In the genomic region with DNA sequence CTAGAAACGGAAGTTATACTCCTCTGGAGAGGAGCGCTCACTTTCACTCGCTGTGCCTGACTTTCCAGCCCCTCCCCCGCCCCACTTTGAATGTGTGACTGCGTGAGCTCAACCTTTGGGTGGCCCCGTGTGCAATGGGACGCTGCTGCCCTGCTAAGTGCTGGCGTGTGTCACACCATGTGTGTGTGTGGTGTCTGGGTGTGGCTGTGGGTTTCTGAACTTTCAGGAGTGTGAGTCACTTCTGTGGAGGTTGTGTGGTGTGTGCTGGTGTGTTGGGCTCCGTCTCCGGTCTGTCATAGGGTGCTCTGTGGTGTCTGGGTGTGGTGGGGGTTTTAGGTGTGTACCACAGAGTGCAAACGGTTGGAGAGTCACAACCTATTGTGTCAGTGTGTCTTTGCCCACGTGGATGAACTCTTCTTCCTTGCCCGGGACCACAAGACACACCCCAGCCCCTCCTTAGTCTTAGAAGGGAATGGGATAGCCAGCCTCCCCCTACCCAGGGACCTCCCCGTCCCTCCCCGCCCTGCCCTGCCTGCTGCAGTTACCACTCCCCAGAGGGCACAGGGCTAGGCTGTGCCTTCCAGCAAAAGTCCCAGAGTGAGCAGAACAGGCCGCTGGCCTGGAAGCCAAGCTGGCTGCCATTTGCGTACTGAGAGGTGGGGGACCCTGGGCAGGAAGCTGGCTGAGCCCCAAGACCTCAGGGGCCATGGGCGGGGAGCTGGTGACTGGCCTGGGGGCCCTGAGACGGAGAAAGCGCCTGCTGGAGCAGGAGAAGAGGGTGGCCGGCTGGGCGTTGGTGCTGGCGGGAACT, we compare ENCODE assay signal across 8 mouse cellular contexts. TPM values are rescaled to one million over a fixed set of nuclear protein-coding genes. Genes with fewer than 3 reads are reported as not detected.
A peak's percentile ranks its signal among the peaks of the same experiment; 100 is the strongest.
DNase-seq lines count a peak whose midpoint lies in the region; ATAC-seq and TF ChIP-seq lines count a peak whose summit lies in the region.

A gene (plus strand): TSS at position 533 of the 811 bp plus-strand sequence.

- no peaks in the 10 kb centered on the region for H3K27me3 ChIP-seq in lung, embryonic 14.5 days (ENCODE audit: insufficient read depth, low read length)
- H3K27me3 ChIP-seq in embryonic facial prominence, embryonic 11.5 days (ENCODE audit: control insufficient read depth, insufficient read depth, low read length) = no peaks in the 10 kb centered on the region
- H3K27me3 ChIP-seq in liver, postnatal 0 days (ENCODE audit: insufficient read depth, low read length) = no peaks in the 10 kb centered on the region

- no peak for DNase-seq in lung, embryonic 14.5 days
- no peak for DNase-seq in lung, adult 18-20 months
- DNase-seq in embryonic facial prominence, embryonic 11.5 days (ENCODE audit: low spot score) = no peak
- peak; percentile 62 for DNase-seq in liver, postnatal 0 days
- DNase-seq in thymus, postnatal 10 days (ENCODE audit: low spot score in 2 of 2) = peak; percentile 71 to 75
- no peak for DNase-seq in urinary bladder, postnatal 14 days (ENCODE audit: low spot score)
- DNase-seq in kidney, adult 9 months = no peak
- no peak for DNase-seq in gastrocnemius, postnatal 25 days

- H3K4me2 ChIP-seq in lung, embryonic 14.5 days = 0 out of 2 replicates have a peak within 1 kb of the TSS, but pooled peaks have one; percentile 20
- H3K4me2 ChIP-seq in embryonic facial prominence, embryonic 11.5 days (ENCODE audit: low read depth, low read length) = no peak within 1 kb of the TSS
- H3K4me2 ChIP-seq in liver, postnatal 0 days (ENCODE audit: low read depth, low read length) = peak within 1 kb of the TSS; percentile 68

- peak within 1 kb of the TSS; percentile 24; the same call in 1 of the 2 replicates for H3K4me3 ChIP-seq in lung, embryonic 14.5 days (ENCODE audit: low read depth, low read length)
- no peak within 1 kb of the TSS for H3K4me3 ChIP-seq in embryonic facial prominence, embryonic 11.5 days (ENCODE audit: low read depth, low read length)
- peak within 1 kb of the TSS; percentile 69 for H3K4me3 ChIP-seq in liver, postnatal 0 days (ENCODE audit: low read depth, low read length)

- H3K9me3 ChIP-seq in lung, embryonic 14.5 days (ENCODE audit: low read depth, low read length) = no peaks in the 10 kb centered on the region
- H3K9me3 ChIP-seq in embryonic facial prominence, embryonic 11.5 days (replicated peaks; ENCODE audit: control insufficient read depth, low read length) = no peaks in the 10 kb centered on the region
- no peaks in the 10 kb centered on the region for H3K9me3 ChIP-seq in liver, postnatal 0 days (ENCODE audit: low read length)

- peak within 1 kb of the TSS; percentile 55; the same call in 1 of the 2 replicates for H3K27ac ChIP-seq in lung, embryonic 14.5 days (ENCODE audit: low read depth)
- H3K27ac ChIP-seq in embryonic facial prominence, embryonic 11.5 days (replicated peaks; ENCODE audit: low read depth, low read length) = no peak within 1 kb of the TSS
- peak within 1 kb of the TSS; percentile 96 for H3K27ac ChIP-seq in liver, postnatal 0 days (ENCODE audit: low read depth)

- peak; percentile 45 for ATAC-seq in lung, embryonic 14.5 days (ENCODE audit: insufficient read depth)
- no peak for ATAC-seq in embryonic facial prominence, embryonic 11.5 days (replicated peaks; ENCODE audit: insufficient number of reproducible peaks, low FRiP score, low TSS enrichment, low read depth)
- peak; percentile 46 for ATAC-seq in liver, postnatal 0 days

- H3K9ac ChIP-seq in lung, embryonic 14.5 days = peak within 1 kb of the TSS; percentile 43
- peak within 1 kb of the TSS; percentile 46; the same call in 1 of the 2 replicates for H3K9ac ChIP-seq in embryonic facial prominence, embryonic 11.5 days (replicated peaks; ENCODE audit: low read length)
- H3K9ac ChIP-seq in liver, postnatal 0 days (replicated peaks) = peak within 1 kb of the TSS; percentile 96

- TF ChIP-seq EP300 in liver, postnatal 0 days (IDR thresholded peaks at IDR 0.05; ENCODE audit: low read depth) = peak; percentile 33; the same call in 1 of the 2 replicates

- no peak for TF ChIP-seq CTCF in lung, embryonic 14.5 days (IDR thresholded peaks at IDR 0.05; ENCODE audit: low read depth)
- TF ChIP-seq CTCF in liver, postnatal 0 days (IDR thresholded peaks at IDR 0.05; ENCODE audit: low read depth) = no peak

- WGBS in lung, embryonic 14.5 days = 34% methylated on average over 23 of the region's 23 CpGs
- whole genome bisulfite sequencing in embryonic facial prominence, embryonic 11.5 days = 43% methylated on average over 23 of the region's 23 CpGs
- 18% methylated on average over 23 of the region's 23 CpGs for WGBS in liver, postnatal 0 days (ENCODE audit: insufficient replicate concordance)

- H3K36me3 ChIP-seq in lung, embryonic 14.5 days (ENCODE audit: insufficient read depth) = no peaks in the 10 kb centered on the region
- H3K36me3 ChIP-seq in embryonic facial prominence, embryonic 11.5 days (replicated peaks; ENCODE audit: control insufficient read depth, insufficient read depth, low read depth, low read length) = no peaks in the 10 kb centered on the region
- H3K36me3 ChIP-seq in liver, postnatal 0 days (replicated peaks; ENCODE audit: insufficient read depth, low read length) = 0 out of 2 replicates have a peak, but pooled peaks cover 3% of the 10 kb centered on the region

- peaks cover 3% of the 10 kb centered on the region; the same call in 1 of the 2 replicates for H3K4me1 ChIP-seq in lung, embryonic 14.5 days (ENCODE audit: insufficient read depth)
- H3K4me1 ChIP-seq in embryonic facial prominence, embryonic 11.5 days (ENCODE audit: control insufficient read depth, insufficient read depth, low read length) = no peaks in the 10 kb centered on the region
- peaks cover 49% of the 10 kb centered on the region for H3K4me1 ChIP-seq in liver, postnatal 0 days (ENCODE audit: insufficient read depth)

RNA-seq across cellular contexts. Expression of the gene that starts here (rescaled TPM):
- 1.6 and 1.7 TPM in 2 replicates for polyA plus RNA-seq in lung, embryonic 14.5 days (2014; fragmentation: Nextera tagmentation; extraction: Ambion mirVana)
- 2.2 and 2.3 TPM in 2 replicates for polyA plus RNA-seq in embryonic facial prominence, embryonic 11.5 days (2014; fragmentation: Nextera tagmentation; extraction: Ambion mirVana)
- 41.0 and 41.9 TPM in 2 replicates for polyA plus RNA-seq in liver, postnatal 0 days (2015; fragmentation: Nextera tagmentation; extraction: Ambion mirVana)
- total RNA-seq in gastrocnemius, postnatal 25 days (2021) = under 1 TPM; 0.13 to 0.70 TPM

Comparison
In these comparisons a context has a peak if more than half of its experiments do, and no peak if none do; other contexts are left out.
1. RNA of the gene that starts here (polyA plus RNA-seq): 41.0 to 41.9 TPM in liver, postnatal 0 days; 2.2 to 2.3 TPM in embryonic facial prominence, embryonic 11.5 days and 1.6 to 1.7 TPM in lung, embryonic 14.5 days; every median in the first group is over 10 times any median in the second.
2. DNase-seq: peak in liver, postnatal 0 days (single experiment) and thymus, postnatal 10 days (2 of 2); none in lung, embryonic 14.5 days (single experiment), lung, adult 18-20 months (0 of 2), embryonic facial prominence, embryonic 11.5 days (single experiment), urinary bladder, postnatal 14 days (single experiment), kidney, adult 9 months (single experiment) and gastrocnemius, postnatal 25 days (single experiment).
3. H3K9ac ChIP-seq: peak in every context shown above with its lines; median percentile 96 in liver, postnatal 0 days; 46 in embryonic facial prominence, embryonic 11.5 days; 43 in lung, embryonic 14.5 days.